Mouse (Mus musculus) c-Kit-positive CD71-positive TER-119-negative erythroid progenitor cells, embryonic 14.5 days (primary cell): Measurements from ENCODE around the gene Mysm1.

ENCODE experiments used
- DNase-seq: peaks from one replicate; pipeline ENCODE4 v3.0.0-alpha.2; 2013; ENCODE audit warnings: low read depth

Gene Mysm1

DNA sequence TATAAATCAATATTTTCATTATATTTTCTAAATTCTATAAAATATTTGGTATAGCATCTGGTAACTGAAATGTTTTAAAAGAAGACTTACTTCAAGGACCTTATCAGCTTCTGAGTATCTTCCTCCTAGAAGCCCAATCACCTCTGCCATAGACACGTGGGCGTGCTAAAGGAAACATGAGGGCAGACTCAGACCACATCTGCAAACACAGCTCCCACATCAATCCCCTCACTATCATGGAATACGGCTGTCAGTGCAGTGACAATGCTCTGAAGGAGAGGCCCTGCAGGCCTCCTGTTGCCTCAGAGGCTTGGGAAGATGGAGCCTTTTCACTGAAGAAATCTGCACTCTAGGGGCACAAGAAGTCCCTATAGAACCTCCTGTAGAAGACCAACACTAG is 26.1 kb downstream of the Mysm1 start:
- DNase-seq = no peak

- no peak for DNase-seq
These were observed 37.6 kb downstream of the Mysm1 start for GRCm38 (mm10) chr4:94941221-94941855.

DNA sequence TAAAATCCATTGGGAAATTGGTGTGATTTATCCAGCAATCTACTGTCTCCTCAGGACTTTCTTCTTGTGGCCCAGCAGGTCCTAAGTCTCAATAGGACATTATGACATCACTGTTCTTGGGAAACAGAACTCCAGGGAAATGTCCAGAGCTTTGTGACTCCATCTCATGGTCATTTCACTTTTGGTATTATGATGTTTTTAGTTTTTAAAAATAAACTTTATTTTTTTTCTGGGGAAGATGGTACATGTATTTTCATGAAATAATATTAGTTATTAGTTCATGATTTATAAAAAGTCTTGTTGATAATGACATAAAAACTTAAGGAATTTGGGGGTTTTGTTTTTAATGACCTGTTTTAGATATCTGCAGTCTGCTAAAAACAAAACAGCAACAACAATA is 50.2 kb downstream of the Mysm1 start, which contains the start of gene Eqtn:
Gene Eqtn (minus strand): TSS at position 101 of the 400 bp plus-strand sequence.
- no peak for DNase-seq

DNA sequence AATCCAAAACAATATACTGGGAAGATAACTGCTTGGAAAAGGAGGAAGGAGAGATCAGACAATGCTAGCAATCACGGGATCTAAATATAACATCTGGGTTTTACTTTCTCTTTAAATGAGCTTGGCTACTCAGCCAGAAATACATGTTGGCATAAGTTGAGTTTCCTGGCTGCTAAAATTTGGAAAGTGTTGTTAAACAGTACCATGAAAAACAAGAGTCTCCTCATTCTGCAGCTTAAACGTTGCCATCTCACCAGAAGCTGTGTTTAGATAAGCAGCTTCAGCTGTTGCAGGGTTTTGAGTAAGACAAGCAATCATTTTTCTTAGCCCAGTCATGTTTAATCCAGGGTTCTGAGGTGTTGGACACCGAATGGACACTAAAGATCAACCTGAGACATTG is 77.1 kb downstream of the Mysm1 start:
- no peak for DNase-seq

DNA sequence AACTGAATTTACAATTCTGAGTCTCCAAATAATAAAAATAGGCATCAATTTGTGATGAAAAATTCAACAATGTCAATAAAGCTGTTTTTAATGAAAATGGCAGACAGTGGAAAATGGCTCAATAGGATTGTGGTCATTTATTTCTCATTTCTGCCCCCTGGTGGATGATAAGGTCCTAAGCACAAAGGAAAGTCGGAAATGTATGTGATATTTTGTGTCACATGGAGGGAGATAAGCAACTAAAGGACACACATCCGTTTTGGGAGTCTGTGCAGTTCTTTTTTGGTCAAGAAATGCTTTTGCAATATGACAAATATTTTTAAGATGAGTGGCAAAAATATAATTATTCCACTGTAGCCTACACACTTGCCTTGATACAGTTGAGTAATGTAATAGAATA is 78.2 kb downstream of the Mysm1 start:
- peak; percentile 16 for DNase-seq
